Mouse (Mus musculus) kidney, adult 2 months (tissue): ENCODE measurements around the gene Sfmbt2.

Experiments used
- CTCF ChIP-seq: fragments of 200-500 bp; conservative IDR thresholded peaks from 2 replicates; pipeline ENCODE4 v1.5.1; 2011; ENCODE audit warnings: low read depth, mild to moderate bottlenecking, control low read depth, low read length, moderate library complexity, mixed read lengths; ENCODE audit not compliant: insufficient read depth, insufficient read length
- POLR2A ChIP-seq: fragments of 200-500 bp; IDR thresholded peaks from one replicate; pipeline ENCODE4 v1.6.1; 2011; ENCODE audit warnings: low read depth, low read length, control low read depth

DNA sequence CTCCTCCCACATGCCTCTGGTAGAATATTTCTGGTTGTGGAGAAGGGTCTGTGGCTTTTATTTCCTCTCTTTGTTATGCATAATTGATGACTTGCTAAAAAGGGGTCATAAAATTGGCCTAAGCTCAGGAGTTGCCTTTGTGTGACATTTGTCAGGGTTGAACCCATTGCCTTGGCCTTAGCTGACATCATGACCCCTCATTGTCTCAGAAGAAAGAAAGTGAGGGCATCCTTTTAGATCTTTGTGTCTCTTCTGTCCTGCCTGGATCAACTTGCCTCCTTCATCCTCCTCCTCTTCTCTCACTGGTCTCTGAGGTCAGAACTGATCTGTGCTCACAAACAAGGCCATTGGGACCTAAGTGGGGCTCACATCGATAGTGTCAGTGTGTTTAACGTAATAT is 35.8 kb downstream of the Sfmbt2 start:
- TF ChIP-seq POLR2A, result no peak
- no peak for TF ChIP-seq CTCF
